ENCODE assay signal across 19 mouse cellular contexts in the genomic region with DNA sequence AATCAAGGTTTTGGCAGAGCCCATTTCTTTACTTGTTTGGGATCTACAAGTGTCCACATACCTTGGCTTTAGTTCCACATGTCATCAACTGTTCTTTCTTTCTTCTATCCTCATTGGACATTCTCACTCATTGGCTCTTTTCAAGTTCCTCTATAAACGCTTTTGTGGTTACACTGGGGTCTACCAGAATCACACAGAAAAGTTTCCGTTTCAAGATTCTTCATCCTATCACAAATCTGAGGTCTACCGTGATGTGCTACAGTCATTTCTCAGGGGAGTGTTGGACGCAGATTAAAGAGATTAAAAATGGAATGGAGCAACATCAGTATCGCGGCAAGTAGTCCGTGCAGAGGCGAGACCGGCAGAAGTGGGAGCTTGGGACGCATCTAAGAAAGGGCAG. TPM values are rescaled to one million over a fixed set of nuclear protein-coding genes. Genes with fewer than 3 reads are reported as not detected.
DNase-seq lines count a peak whose midpoint lies in the region; ATAC-seq lines count a peak whose summit lies in the region.
"Had no signal": no experiment of that assay in that cellular context is flagged by ENCODE, and none has a peak within 500 bp of the region (broad histone marks: within the 10 kb centered on the region; RNA-seq: fewer than 3 reads in every experiment).

No protein-coding gene starts in this region.

- DNase-seq in heart, postnatal 14 days = no peak
- no peak for DNase-seq in left cerebral cortex, postnatal 36 days (ENCODE audit: low spot score in 2 of 2)
- no peak for DNase-seq in heart, adult 18-20 months
- DNase-seq: adrenal gland, adult 2 months; adrenal gland, postnatal 10 days; adrenal gland, postnatal 25 days; cerebellum, adult 11 months; cerebellum, adult 18-20 months; cerebellum, adult 8-10 months; cerebellum, adult 9-11 months; cerebellum, postnatal 14 days; cerebellum, postnatal 36 days; forebrain, postnatal 0 days had no signal

- peak; percentile 85 for ATAC-seq in common myeloid progenitor, adult 5-6 weeks (replicated peaks; ENCODE audit: low read depth, poor library complexity, severe bottlenecking)
- peak; percentile 86 to 88 for ATAC-seq in hematopoietic stem cell, adult 5-6 weeks (replicated peaks in 1 of 2; ENCODE audit: insufficient read depth in 1 of 2, low FRiP score in 2 of 2, low TSS enrichment in 1 of 2, low read depth in 1 of 2, poor library complexity in 2 of 2, severe bottlenecking in 2 of 2)
- ATAC-seq: activated CD4-positive, CD25-positive, alpha-beta regulatory T cell, adult 4 months; forebrain, embryonic 13.5 days; forebrain, embryonic 15.5 days; forebrain, postnatal 0 days; Patski had no signal

- intact Hi-C loops in heart, postnatal 14 days (cut with DNase I) = no loop called here
- intact Hi-C loops in left cerebral cortex, postnatal 36 days (cut with DNase I) = no loop called here

RNA-seq across cellular contexts. Expression of a gene that starts 14.9 kb away (rescaled TPM):
- 111 and 139 TPM in 2 replicates for total RNA-seq in common myeloid progenitor, adult 5-6 weeks (2017)
- total RNA-seq in hematopoietic stem cell, adult 5-6 weeks (2017) = 164 and 171 TPM in 2 replicates
- total RNA-seq in heart, postnatal 14 days (2021) = 10 to 100 TPM; 36.9 to 37.1 TPM
- 10 to 100 TPM; 55.4 to 82.7 TPM for total RNA-seq in left cerebral cortex, postnatal 36 days (2021)
- 10 to 100 TPM; 35.8 to 36.0 TPM for total RNA-seq in heart, adult 18-20 months (2021)

RNA-seq across cellular contexts. Expression of a gene that starts 19.2 kb away (rescaled TPM):
- 1.0 and 1.7 TPM in 2 replicates for total RNA-seq in common myeloid progenitor, adult 5-6 weeks (2017)
- total RNA-seq in hematopoietic stem cell, adult 5-6 weeks (2017) = 1.6 and 1.9 TPM in 2 replicates
- total RNA-seq in heart, postnatal 14 days (2021) = 10 to 100 TPM; 40.4 to 43.5 TPM
- total RNA-seq in left cerebral cortex, postnatal 36 days (2021) = 10 to 100 TPM; 63.5 to 76.9 TPM
- total RNA-seq in heart, adult 18-20 months (2021) = 10 to 100 TPM; 48.3 to 56.5 TPM

Comparison
In these comparisons a context has a peak if more than half of its experiments do, and no peak if none do; other contexts are left out.
1. RNA of a gene that starts 19.2 kb away (total RNA-seq): 63.5 to 76.9 TPM in left cerebral cortex, postnatal 36 days, 48.3 to 56.5 TPM in heart, adult 18-20 months and 40.4 to 43.5 TPM in heart, postnatal 14 days; 1.6 to 1.9 TPM in hematopoietic stem cell, adult 5-6 weeks and 1.0 to 1.7 TPM in common myeloid progenitor, adult 5-6 weeks; every median in the first group is over 10 times any median in the second.